Mouse (Mus musculus) testis, adult 2 months (tissue): ENCODE data around the gene Rdh5.

Source experiments
- CTCF ChIP-seq: fragments of 200-500 bp; IDR thresholded peaks from 2 replicates; pipeline ENCODE4 v1.5.1; 2012; ENCODE audit warnings: low read depth, mild to moderate bottlenecking, inconsistent platforms, low read length, moderate library complexity; ENCODE audit not compliant: control insufficient read depth, insufficient read depth, insufficient replicate concordance
- POLR2A ChIP-seq: fragments of 200-500 bp; IDR thresholded peaks from 2 replicates; pipeline ENCODE4 v1.6.1; 2012; ENCODE audit warnings: low read depth, mild to moderate bottlenecking, inconsistent platforms, low read length, moderate library complexity; ENCODE audit not compliant: control insufficient read depth

DNA sequence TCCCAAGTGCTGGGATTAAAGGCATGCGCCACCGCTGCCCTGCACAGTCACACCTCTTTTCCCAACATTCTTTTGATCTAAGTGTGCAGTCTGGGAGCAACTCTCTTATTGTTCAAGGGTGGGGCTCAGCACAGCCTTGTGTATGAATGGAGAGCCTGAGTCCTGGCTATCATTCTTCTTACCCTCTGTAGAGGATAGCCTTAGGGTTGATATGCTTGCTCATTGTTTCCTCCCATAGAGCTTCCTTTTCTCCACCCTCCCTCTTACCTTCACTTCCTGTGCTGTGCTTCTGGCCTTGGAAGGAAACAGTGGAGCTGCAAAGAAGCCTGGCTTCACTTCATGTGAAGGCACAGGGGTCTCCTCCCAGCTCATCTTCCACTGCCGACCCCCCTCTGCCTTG is 22.0 kb downstream of the Rdh5 start, which contains the start of gene Cd63:
- no peak for TF ChIP-seq CTCF
- no peak for TF ChIP-seq POLR2A
